Mouse (Mus musculus) midbrain, embryonic 11.5 days (tissue): ENCODE results near the gene Ptprn2. TPM values are rescaled to one million over a fixed set of nuclear protein-coding genes. Genes with fewer than 3 reads are reported as not detected.
A peak's percentile ranks its signal among the peaks of the same experiment; 100 is the strongest.

Experiments used
- ATAC-seq: fragments of 200-750 bp; cut with Nextera tagmentation; 2 replicates; pipeline ENCODE4 v1.8.0; 2017; ENCODE audit warnings: moderate TSS enrichment, moderate library complexity; ENCODE audit not compliant: low FRiP score
- DNase-seq: peaks from one replicate; pipeline ENCODE4 v3.0.0; 2015; ENCODE audit warnings: low spot score; ENCODE audit errors: missing footprints
- H3K27ac ChIP-seq: fragments of 300-500 bp; sonication (generic); 2 replicates; pipeline ENCODE4 v1.5.1; 2014; ENCODE audit warnings: low read depth, low read length
- H3K27me3 ChIP-seq: fragments of 300-500 bp; sonication (generic); 2 replicates; pipeline ENCODE4 v1.6.1; 2014; ENCODE audit warnings: mild to moderate bottlenecking, low read length, moderate library complexity, mixed read lengths; ENCODE audit not compliant: control insufficient read depth, insufficient read depth
- H3K36me3 ChIP-seq: fragments of 300-500 bp; sonication (generic); 2 replicates; pipeline ENCODE4 v1.6.1; 2014; ENCODE audit warnings: mild to moderate bottlenecking, low read length, moderate library complexity, mixed read lengths; ENCODE audit not compliant: control insufficient read depth, insufficient read depth
- H3K4me1 ChIP-seq: fragments of 300-500 bp; sonication (generic); 2 replicates; pipeline ENCODE4 v1.6.1; 2014; ENCODE audit warnings: low read length; ENCODE audit not compliant: control insufficient read depth, insufficient read depth
- H3K4me2 ChIP-seq: fragments of 300-500 bp; sonication (generic); 2 replicates; pipeline ENCODE4 v1.6.1; 2014; ENCODE audit warnings: mild to moderate bottlenecking, moderate library complexity
- H3K4me3 ChIP-seq: fragments of 300-500 bp; sonication (generic); 2 replicates; pipeline ENCODE4 v1.5.1; 2014; ENCODE audit warnings: low read depth, low read length
- H3K9ac ChIP-seq: fragments of 300-500 bp; sonication (generic); 2 replicates; pipeline ENCODE4 v1.6.1; 2014; ENCODE audit warnings: low read length
- H3K9me3 ChIP-seq: fragments of 300-500 bp; sonication (generic); 2 replicates; pipeline ENCODE4 v1.6.1; 2016; ENCODE audit warnings: low read length; ENCODE audit not compliant: control insufficient read depth
- WGBS: fragments of 180-500 bp; shearing (Covaris S2); extraction: QIAGEN DNeasy Blood & Tissue Kit; methylation state at CpG from one replicate; pipeline ENCODE4 v1.1.7; 2014; 5-methylcytosine and 5-hydroxymethylcytosine counted together
- polyA plus RNA-seq: library from polyadenylated mRNA; unstranded; fragments of >200 nt; fragmentation: Nextera tagmentation; extraction: Ambion mirVana; gene quantifications from 2 replicates; pipeline ENCODE4 v1.2.1, GENCODE M21; 2014

Ptprn2 gene
- polyA plus RNA-seq, 1 experiment from 2014 or later = 7.3 TPM

DNA sequence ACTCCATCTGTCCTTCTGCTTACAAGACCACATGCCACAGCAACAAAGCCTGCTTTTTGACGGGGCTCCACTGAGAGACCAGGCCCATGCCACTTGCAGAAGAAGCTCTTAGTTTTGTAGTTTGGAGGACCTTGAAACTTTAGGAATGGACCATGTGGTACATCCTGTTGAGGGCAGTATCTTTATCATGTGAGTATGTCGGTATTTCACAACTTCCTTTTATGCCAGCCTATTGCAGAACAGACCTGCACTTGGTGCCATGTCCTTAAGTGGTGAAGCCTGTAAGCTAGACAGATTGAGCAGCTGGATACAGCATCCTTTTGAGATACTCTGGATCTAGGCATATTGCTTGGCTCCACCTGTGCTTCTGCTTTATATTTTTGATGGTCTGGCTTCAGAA lies 12.3 kb upstream of the Ptprn2 start:
- H3K4me3 ChIP-seq = no peak overlapping the region
- 83% methylated on average over 2 of the region's 2 CpGs for WGBS
- no peak overlapping the region for H3K9ac ChIP-seq
- DNase-seq (peak; percentile 12), ATAC-seq (no peak)
- H3K4me1 ChIP-seq = no peaks in the 10 kb centered on the region
- H3K27me3 ChIP-seq = no peaks in the 10 kb centered on the region
- no peak overlapping the region for H3K4me2 ChIP-seq
- no peaks in the 10 kb centered on the region for H3K9me3 ChIP-seq
- no peaks in the 10 kb centered on the region for H3K36me3 ChIP-seq
- H3K27ac ChIP-seq = no peak overlapping the region

DNA sequence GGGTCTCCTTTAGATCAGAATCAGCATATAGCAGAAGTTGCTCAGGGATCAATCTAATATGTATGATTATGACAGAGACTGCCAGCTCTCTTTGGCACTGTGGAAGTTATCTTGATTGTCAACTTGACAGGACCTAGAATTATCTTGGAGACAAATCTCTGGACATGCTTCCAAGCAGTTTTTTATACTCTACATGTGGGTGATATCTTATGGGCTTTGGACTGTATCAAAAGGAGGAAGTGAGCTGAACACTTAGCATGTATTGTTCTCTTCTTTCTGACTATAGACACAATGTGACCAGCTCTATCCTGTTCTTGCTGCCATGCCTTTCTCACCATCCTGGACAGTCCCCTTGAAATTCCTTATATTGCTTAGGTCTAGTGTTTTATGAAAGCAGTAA lies 11.8 kb upstream of the Ptprn2 start:
- Histone ChIP-seq H3K9ac (no peak overlapping the region), H3K36me3 (no peaks in the 10 kb centered on the region), H3K4me1 (no peaks in the 10 kb centered on the region), H3K27me3 (no peaks in the 10 kb centered on the region), H3K4me2 (no peak overlapping the region), H3K27ac (no peak overlapping the region), H3K9me3 (no peaks in the 10 kb centered on the region), H3K4me3 (no peak overlapping the region)
- DNase-seq = peak; percentile 17
- no peak for ATAC-seq

DNA sequence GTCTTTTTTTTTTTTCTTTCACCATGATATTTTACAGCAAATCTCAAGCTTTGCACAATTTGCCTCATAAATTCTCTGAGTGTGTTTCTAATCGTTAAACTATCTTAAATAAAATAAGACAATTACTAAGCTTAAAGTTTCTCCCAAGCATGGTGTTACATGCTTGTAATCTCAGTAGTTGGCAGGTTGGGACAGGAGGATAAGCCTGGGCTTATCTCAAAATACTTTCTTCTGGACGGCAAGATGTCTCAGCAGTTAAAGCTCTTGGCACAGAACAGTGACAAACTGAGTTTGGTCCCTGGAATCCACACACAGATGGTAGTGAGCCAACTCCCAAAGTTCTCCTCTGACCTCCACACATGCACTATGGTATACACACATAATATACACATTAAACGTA lies 10.8 kb upstream of the Ptprn2 start:
- DNase-seq (peak; percentile 0), ATAC-seq (no peak)
- Histone ChIP-seq H3K4me2 (no peak overlapping the region), H3K36me3 (no peaks in the 10 kb centered on the region), H3K9me3 (no peaks in the 10 kb centered on the region), H3K9ac (no peak overlapping the region), H3K27ac (no peak overlapping the region), H3K4me1 (no peaks in the 10 kb centered on the region), H3K4me3 (no peak overlapping the region), H3K27me3 (no peaks in the 10 kb centered on the region)
- 74% methylated on average over 3 of the region's 3 CpGs for whole genome bisulfite sequencing

DNA sequence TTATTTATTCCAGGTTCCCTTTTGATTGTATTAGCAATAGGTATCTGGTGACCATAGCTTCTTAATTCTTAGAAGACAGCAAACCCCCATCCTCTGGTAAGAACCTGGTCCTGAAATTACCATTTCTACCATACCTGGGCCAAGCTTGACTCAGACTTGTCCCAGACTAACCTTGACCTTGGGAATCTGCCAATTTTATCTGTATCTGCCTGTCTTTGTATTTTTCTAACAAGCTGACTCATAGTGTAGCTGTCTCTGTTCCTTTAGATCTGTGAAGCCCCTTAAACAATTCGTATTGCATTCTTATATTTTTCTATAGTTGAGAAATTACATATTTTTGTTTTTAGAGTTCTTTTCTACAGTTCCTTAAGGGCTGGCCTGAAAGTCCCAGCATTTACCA lies 6.7 kb upstream of the Ptprn2 start:
- Histone ChIP-seq H3K4me3 (no peak overlapping the region), H3K27ac (no peak overlapping the region), H3K36me3 (no peaks in the 10 kb centered on the region), H3K9ac (no peak overlapping the region), H3K9me3 (no peaks in the 10 kb centered on the region), H3K27me3 (no peaks in the 10 kb centered on the region), H3K4me2 (no peak overlapping the region), H3K4me1 (no peaks in the 10 kb centered on the region)
- ATAC-seq (no peak), DNase-seq (peak; percentile 39)
- 70% methylated on average over 1 of the region's 1 CpGs for WGBS

DNA sequence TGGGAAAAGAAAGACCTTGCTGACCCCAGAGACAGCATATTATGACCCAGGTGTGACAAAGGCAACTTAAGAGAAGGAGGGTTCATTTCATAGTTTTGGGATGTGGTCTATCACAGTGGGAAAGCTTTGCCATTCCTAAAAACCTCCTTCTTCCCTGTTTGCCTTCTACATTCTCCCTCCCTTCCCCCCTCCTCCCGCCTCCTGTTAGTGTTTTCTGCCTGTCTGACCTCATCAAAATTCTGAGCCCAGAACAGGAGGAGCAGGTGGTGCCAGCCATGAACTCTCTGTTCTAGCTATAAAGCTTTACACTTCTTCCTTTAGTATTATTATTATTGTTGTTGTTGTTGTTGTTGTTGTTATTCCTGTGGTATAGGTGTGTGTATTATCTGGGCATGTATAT lies 3.6 kb upstream of the Ptprn2 start:
- H3K9ac ChIP-seq = no peak overlapping the region
- H3K4me2 ChIP-seq = no peak overlapping the region
- WGBS = 82% methylated on average over 1 of the region's 1 CpGs
- no peaks in the 10 kb centered on the region; the same call in 1 of the 2 replicates for H3K27me3 ChIP-seq
- ATAC-seq = no peak
- no peak for DNase-seq
- H3K36me3 ChIP-seq = no peaks in the 10 kb centered on the region
- no peaks in the 10 kb centered on the region for H3K9me3 ChIP-seq
- H3K4me3 ChIP-seq = no peak overlapping the region
- H3K4me1 ChIP-seq = peaks cover 4% of the 10 kb centered on the region; the same call in 1 of the 2 replicates
- no peak overlapping the region for H3K27ac ChIP-seq

DNA sequence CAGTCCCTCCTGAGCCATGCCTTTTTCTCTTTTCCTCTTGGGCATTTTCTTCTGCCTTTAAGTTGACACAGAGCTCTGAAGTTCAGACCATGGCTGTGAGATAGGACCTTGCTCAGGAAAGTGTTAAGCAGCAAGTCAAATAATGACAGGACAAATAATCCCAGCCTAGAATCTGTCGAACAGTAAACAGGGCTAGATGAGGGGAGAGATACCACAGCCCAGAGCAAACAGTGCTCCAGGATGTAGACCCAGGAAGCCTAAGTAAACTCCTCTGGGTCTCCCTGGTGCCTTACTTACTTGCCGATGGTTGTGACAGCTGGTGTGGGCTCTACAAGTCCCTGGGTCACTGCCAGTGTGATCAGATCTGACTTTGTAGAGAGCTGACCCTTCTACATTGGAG lies 1.9 kb upstream of the Ptprn2 start:
- ATAC-seq = no peak
- DNase-seq = no peak
- Histone ChIP-seq H3K4me2 (no peak overlapping the region), H3K4me3 (no peak overlapping the region), H3K9me3 (no peaks in the 10 kb centered on the region), H3K4me1 (peaks cover 4% of the 10 kb centered on the region; the same call in 1 of the 2 replicates), H3K36me3 (no peaks in the 10 kb centered on the region), H3K9ac (no peak overlapping the region), H3K27ac (no peak overlapping the region), H3K27me3 (peaks cover 8% of the 10 kb centered on the region)
- WGBS = 57% methylated on average over 2 of the region's 2 CpGs

DNA sequence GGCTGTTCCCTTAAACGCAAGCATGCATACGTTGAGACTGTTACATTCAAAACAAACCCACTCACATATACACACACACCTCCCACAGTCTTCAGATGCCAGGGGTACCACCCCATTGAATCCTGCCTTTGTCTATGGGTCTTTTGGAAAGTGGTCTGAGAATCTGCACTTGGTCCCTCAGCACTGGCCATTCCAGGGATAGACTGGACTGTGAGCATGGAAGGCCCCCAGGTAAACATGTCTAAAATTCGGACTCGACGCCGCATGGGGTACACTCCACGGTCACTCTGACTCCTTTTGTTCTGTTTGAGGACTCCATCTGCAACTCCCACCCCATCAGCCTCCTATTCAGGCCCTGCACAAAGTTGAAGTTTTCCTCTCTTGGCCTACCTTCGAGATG lies 529 bp upstream of the Ptprn2 start:
- peak overlapping the region; percentile 96 for H3K4me2 ChIP-seq
- H3K27me3 ChIP-seq = peaks cover 8% of the 10 kb centered on the region
- no peak for DNase-seq
- H3K4me3 ChIP-seq = peak overlapping the region; percentile 59
- WGBS = 76% methylated on average over 8 of the region's 8 CpGs
- no peaks in the 10 kb centered on the region for H3K9me3 ChIP-seq
- no peak overlapping the region for H3K9ac ChIP-seq
- peaks cover 4% of the 10 kb centered on the region; the same call in 1 of the 2 replicates for H3K4me1 ChIP-seq
- H3K36me3 ChIP-seq = no peaks in the 10 kb centered on the region
- ATAC-seq = peak; percentile 13; the same call in 1 of the 2 replicates
- H3K27ac ChIP-seq = no peak overlapping the region

DNA sequence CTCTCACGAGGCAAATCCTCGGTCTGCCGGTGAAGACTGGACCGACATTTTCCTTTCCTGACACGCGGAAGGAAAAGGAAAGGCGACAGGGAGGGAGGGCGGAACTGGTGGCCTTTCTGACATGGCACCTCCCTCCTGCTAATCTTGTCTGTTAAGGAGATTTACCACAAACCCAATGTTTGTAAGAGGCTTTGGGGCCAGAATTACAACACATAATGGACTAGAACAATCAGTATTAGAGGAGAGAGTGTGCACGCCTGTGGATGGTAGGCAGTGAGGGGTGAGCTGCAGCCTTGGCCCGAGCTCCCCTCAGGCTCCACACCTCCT lies 847 bp downstream of the Ptprn2 start:
- Histone ChIP-seq H3K4me1 (peaks cover 4% of the 10 kb centered on the region; the same call in 1 of the 2 replicates), H3K9me3 (no peaks in the 10 kb centered on the region), H3K4me2 (peak overlapping the region; percentile 96), H3K27me3 (peaks cover 8% of the 10 kb centered on the region), H3K36me3 (no peaks in the 10 kb centered on the region), H3K27ac (no peak overlapping the region), H3K4me3 (peak overlapping the region; percentile 59), H3K9ac (peak overlapping the region; percentile 61)
- 3% methylated on average over 10 of the region's 10 CpGs for WGBS
- ATAC-seq (peak; percentile 3; the same call in 1 of the 2 replicates), DNase-seq (peak; percentile 91)

DNA sequence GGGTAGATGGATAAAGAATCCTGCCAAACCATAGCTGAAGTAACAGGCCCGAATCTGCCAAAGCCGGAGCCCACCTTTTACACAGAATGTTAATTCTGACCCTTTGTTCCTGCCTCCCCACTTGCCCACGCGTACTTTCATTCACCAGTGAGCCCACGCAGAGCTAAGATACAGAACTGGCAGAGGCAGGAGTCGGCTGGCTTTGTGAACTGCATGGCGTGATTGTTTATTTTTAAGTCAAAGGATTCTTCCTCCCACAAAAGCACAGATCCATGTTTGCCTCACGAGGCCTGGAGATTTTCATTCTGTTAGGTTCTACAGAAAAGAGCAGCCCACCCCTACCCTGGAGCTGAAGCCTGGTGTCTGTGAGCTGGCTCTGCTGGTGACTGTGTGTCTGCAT lies 3.3 kb downstream of the Ptprn2 start:
- ATAC-seq = no peak
- H3K9me3 ChIP-seq = no peaks in the 10 kb centered on the region
- no peak for DNase-seq
- H3K9ac ChIP-seq = no peak overlapping the region
- peaks cover 8% of the 10 kb centered on the region for H3K27me3 ChIP-seq
- H3K4me1 ChIP-seq = peaks cover 4% of the 10 kb centered on the region; the same call in 1 of the 2 replicates
- no peak overlapping the region for H3K27ac ChIP-seq
- WGBS = 74% methylated on average over 8 of the region's 8 CpGs
- H3K4me3 ChIP-seq = no peak overlapping the region
- H3K4me2 ChIP-seq = no peak overlapping the region
- H3K36me3 ChIP-seq = no peaks in the 10 kb centered on the region
